Mouse (Mus musculus): ENCODE measurements around the gene Krt222. TPM values are rescaled to one million over a fixed set of nuclear protein-coding genes. Genes with fewer than 3 reads are reported as not detected.
A peak's percentile ranks its signal among the peaks of the same experiment; 100 is the strongest.

Krt222 gene
- polyA plus RNA-seq, 1 experiment from 2014 or later, result 0.28 TPM

DNA sequence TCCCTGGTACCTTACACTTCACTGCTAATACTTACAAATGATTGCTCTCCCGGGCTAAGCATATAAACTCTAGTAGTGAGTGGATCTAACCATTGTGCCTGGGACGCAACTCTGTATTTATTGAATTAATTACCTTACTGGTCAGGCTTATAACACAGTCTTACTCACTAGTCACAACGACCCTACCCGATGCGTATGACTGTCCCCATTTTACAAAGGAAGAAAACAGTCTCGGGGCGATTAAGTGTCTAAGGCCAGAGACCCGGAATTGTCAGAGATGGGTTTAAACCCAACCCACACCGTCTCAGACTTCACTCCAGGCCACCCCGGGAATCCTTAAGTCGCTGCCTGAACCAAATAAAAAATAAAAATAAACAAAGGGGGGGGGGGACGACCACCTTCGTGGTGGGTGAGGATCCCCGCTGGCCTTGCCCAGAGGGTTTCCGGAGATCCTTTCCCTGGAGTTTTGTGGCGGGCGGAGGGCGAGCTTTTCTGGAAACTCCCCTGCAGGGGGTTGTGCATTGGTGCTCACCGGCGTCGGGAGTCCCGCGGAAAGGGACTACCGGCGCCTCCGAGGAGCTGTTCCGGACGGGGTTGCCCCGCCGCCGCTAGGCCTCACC is 14.1 kb downstream of the Krt222 start:
- WGBS, result 0% methylated on average over 31 of the region's 31 CpGs
- Histone ChIP-seq H3K9me3 (replicated peaks; ENCODE audit: control insufficient read depth, low read length) (no peaks in the 10 kb centered on the region), H3K4me3 (replicated peaks; ENCODE audit: low read length) (peak overlapping the region; percentile 90), H3K4me1 (ENCODE audit: control insufficient read depth, insufficient read depth, low read length) (peaks cover 3% of the 10 kb centered on the region; the same call in 1 of the 2 replicates), H3K4me2 (ENCODE audit: low read depth, low read length) (peak overlapping the region; percentile 85), H3K27me3 (ENCODE audit: control insufficient read depth, insufficient read depth, low read length) (no peaks in the 10 kb centered on the region), H3K36me3 (ENCODE audit: control insufficient read depth, insufficient read depth, low read length) (no peaks in the 10 kb centered on the region), H3K27ac (ENCODE audit: low read length) (peak overlapping the region; percentile 99), H3K9ac (ENCODE audit: low read length) (peak overlapping the region; percentile 98)
- peak; percentile 75; the same call in 1 of the 2 replicates for ATAC-seq (ENCODE audit: insufficient read depth, low FRiP score)

DNA sequence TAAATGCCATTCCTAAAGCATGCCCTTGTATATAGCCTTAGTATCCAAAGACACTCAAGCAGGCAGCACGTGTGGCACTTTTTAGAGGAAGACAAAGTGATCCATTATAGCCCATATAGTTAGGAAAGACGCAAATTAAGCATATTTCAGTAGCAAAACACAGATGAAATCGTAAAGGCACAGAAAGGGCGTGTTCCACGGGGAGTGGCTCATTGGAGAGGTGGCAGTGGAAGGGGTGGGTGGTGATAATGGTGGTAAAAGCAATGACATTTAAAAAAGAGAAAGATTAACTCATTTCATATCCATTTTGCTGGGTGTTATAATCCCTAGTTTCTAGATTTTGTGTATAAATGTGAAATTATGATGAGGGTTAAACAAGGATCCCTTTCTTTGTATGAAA is 17.6 kb downstream of the Krt222 start:
- Histone ChIP-seq H3K36me3 (ENCODE audit: control insufficient read depth, insufficient read depth, low read length) (peaks cover 6% of the 10 kb centered on the region; the same call in 1 of the 2 replicates), H3K9me3 (replicated peaks; ENCODE audit: control insufficient read depth, low read length) (no peaks in the 10 kb centered on the region), H3K27ac (ENCODE audit: low read length) (no peak overlapping the region), H3K4me2 (ENCODE audit: low read depth, low read length) (no peak overlapping the region), H3K27me3 (ENCODE audit: control insufficient read depth, insufficient read depth, low read length) (no peaks in the 10 kb centered on the region), H3K4me3 (replicated peaks; ENCODE audit: low read length) (no peak overlapping the region), H3K9ac (ENCODE audit: low read length) (no peak overlapping the region), H3K4me1 (ENCODE audit: control insufficient read depth, insufficient read depth, low read length) (peaks cover 3% of the 10 kb centered on the region; the same call in 1 of the 2 replicates)
- WGBS, result 70% methylated on average over 5 of the region's 5 CpGs
- no peak for ATAC-seq (ENCODE audit: insufficient read depth, low FRiP score)

DNA sequence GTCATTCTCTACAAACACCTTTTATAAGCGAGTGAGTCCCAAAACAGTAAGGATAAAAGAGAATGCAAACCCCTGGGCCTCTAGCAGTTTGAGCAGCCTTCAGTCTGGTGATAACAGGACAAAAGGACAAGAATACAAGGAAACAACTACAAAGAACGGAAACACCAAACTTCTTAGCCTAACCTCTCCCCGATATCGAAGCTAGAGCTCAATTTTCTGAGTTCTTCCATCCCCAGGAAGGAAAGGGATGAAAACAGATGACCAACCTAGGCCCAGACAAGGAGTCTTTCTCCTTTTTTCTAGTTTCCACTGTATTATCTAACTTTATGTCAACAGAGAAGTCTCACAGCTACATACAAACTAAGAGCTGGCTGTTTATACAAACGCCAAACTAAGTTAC is 20.6 kb downstream of the Krt222 start:
- 73% methylated on average over 5 of the region's 5 CpGs for WGBS

DNA sequence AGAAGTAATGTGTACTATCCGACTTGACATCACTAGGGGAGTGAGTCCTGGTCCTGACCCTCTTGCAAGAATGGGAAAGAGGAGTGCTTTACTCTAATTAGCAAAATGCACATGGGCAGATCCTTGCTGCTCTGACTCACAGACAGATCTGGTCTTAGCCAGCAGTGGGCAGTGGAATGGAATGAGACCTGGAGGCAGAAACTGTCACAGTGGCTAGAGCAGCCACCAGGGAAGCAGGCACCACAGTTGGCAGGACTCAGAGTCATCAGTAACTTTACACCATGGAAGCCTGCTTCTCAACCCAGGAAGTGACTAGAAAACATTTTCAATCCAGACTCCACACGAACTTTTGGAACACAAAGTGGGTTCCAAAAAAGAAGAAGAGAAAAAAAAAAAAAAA is 22.1 kb downstream of the Krt222 start:
- H3K4me2 ChIP-seq (ENCODE audit: low read depth, low read length), result no peak overlapping the region
- H3K27ac ChIP-seq (ENCODE audit: low read length), result no peak overlapping the region
- 67% methylated on average over 2 of the region's 2 CpGs for WGBS
- H3K9ac ChIP-seq (ENCODE audit: low read length), result no peak overlapping the region
- no peaks in the 10 kb centered on the region for H3K4me1 ChIP-seq (ENCODE audit: control insufficient read depth, insufficient read depth, low read length)
- H3K9me3 ChIP-seq (replicated peaks; ENCODE audit: control insufficient read depth, low read length), result no peaks in the 10 kb centered on the region
- H3K27me3 ChIP-seq (ENCODE audit: control insufficient read depth, insufficient read depth, low read length), result no peaks in the 10 kb centered on the region
- peaks cover 28% of the 10 kb centered on the region for H3K36me3 ChIP-seq (ENCODE audit: control insufficient read depth, insufficient read depth, low read length)
- no peak overlapping the region for H3K4me3 ChIP-seq (replicated peaks; ENCODE audit: low read length)
- no peak for ATAC-seq (ENCODE audit: insufficient read depth, low FRiP score)

More for the DNA sequence above, 20.6 kb downstream of the Krt222 start:
- H3K4me3 ChIP-seq (replicated peaks; ENCODE audit: low read length), result no peak overlapping the region
- peaks cover 16% of the 10 kb centered on the region for H3K36me3 ChIP-seq (ENCODE audit: control insufficient read depth, insufficient read depth, low read length)
- H3K4me2 ChIP-seq (ENCODE audit: low read depth, low read length), result no peak overlapping the region
- H3K27ac ChIP-seq (ENCODE audit: low read length), result no peak overlapping the region
- no peaks in the 10 kb centered on the region for H3K9me3 ChIP-seq (replicated peaks; ENCODE audit: control insufficient read depth, low read length)
- no peaks in the 10 kb centered on the region for H3K4me1 ChIP-seq (ENCODE audit: control insufficient read depth, insufficient read depth, low read length)
- no peaks in the 10 kb centered on the region for H3K27me3 ChIP-seq (ENCODE audit: control insufficient read depth, insufficient read depth, low read length)
- no peak overlapping the region for H3K9ac ChIP-seq (ENCODE audit: low read length)
- ATAC-seq (ENCODE audit: insufficient read depth, low FRiP score), result no peak

DNA sequence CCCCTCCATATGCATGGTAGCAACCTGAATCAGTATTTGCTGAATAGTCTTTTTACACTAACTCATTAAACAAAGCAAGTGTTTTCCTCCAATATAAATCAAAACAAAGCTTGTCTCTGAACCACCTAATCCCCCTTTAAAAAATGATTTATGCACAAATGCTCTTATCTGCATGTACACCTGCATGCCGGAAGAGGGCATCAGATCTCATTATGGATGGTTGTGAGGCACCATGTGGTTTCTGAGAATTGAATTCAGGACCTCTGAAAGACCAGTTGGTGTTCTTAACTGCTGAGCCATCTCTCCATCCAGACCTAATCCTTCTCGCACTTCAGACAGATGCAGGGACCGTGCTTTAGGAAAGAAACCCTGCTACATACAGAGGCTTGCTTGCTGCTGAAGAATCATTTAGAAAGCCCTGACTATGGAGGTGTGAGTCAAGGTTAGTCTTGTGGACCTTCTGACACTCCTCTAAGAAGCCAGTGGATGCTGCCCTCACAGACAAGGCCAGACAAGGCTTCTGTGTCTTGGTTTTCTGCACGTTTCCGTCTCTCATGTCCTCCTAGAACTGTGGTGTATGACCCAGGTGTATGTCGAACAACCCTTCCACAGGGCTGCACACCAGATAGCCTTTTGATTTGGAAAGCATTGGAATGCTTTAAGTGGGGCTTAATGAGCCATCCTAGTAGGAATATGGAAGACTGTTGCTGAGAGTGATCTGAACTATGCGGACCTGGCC is 26.5 kb downstream of the Krt222 start:
- no peak for ATAC-seq (ENCODE audit: insufficient read depth, low FRiP score)
- Histone ChIP-seq H3K27ac (ENCODE audit: low read length) (no peak overlapping the region), H3K36me3 (ENCODE audit: control insufficient read depth, insufficient read depth, low read length) (peaks cover 49% of the 10 kb centered on the region), H3K4me2 (ENCODE audit: low read depth, low read length) (no peak overlapping the region), H3K4me3 (replicated peaks; ENCODE audit: low read length) (no peak overlapping the region), H3K4me1 (ENCODE audit: control insufficient read depth, insufficient read depth, low read length) (no peaks in the 10 kb centered on the region), H3K9ac (ENCODE audit: low read length) (no peak overlapping the region), H3K27me3 (ENCODE audit: control insufficient read depth, insufficient read depth, low read length) (no peaks in the 10 kb centered on the region), H3K9me3 (replicated peaks; ENCODE audit: control insufficient read depth, low read length) (no peaks in the 10 kb centered on the region)
- WGBS, result 87% methylated on average over 7 of the region's 7 CpGs

DNA sequence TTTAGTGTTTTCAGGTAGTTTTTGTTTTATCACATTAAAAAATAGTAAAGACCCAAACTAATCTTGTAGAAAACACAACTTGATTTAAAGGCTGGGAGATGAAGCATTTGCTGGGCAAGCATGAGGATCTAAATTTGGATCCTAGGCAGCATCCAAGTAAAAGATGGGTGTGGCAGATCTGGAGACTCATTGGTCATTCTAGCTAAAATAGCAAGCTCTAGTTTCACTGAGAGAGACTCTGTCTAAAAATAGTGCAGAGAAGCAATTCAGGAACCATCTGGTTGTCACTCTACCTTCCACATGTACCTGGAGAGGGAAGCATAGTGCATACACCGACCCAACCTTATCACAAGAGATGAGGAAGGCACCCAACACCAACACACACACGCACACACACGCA is 27.7 kb downstream of the Krt222 start:
- no peaks in the 10 kb centered on the region for H3K4me1 ChIP-seq (ENCODE audit: control insufficient read depth, insufficient read depth, low read length)
- H3K27me3 ChIP-seq (ENCODE audit: control insufficient read depth, insufficient read depth, low read length), result no peaks in the 10 kb centered on the region
- no peak for ATAC-seq (ENCODE audit: insufficient read depth, low FRiP score)
- H3K9ac ChIP-seq (ENCODE audit: low read length), result no peak overlapping the region
- peaks cover 42% of the 10 kb centered on the region for H3K36me3 ChIP-seq (ENCODE audit: control insufficient read depth, insufficient read depth, low read length)
- 95% methylated on average over 3 of the region's 3 CpGs for WGBS
- H3K9me3 ChIP-seq (replicated peaks; ENCODE audit: control insufficient read depth, low read length), result no peaks in the 10 kb centered on the region
- no peak overlapping the region for H3K4me3 ChIP-seq (replicated peaks; ENCODE audit: low read length)
- no peak overlapping the region for H3K4me2 ChIP-seq (ENCODE audit: low read depth, low read length)
- no peak overlapping the region for H3K27ac ChIP-seq (ENCODE audit: low read length)

DNA sequence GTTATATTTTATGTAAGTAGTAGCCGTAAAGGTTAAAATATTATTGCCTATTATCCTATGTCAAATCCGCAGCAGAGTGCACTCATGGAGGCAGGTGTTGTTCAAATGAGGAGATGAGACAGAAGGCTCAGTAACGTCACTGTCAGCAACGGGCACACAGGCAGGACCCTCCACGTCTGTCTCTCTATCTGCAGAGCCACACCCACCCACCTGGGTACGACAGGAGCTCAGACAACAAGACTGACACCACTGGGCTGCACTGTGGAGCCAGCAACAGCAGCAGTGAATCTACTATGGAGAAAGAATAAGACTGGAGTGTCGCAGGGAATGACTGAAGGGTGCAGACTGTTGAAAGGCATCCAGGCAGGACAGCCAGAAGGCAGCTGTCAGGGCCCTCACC is 31.2 kb downstream of the Krt222 start:
- H3K4me3 ChIP-seq (replicated peaks; ENCODE audit: low read length), result no peak overlapping the region
- H3K27me3 ChIP-seq (ENCODE audit: control insufficient read depth, insufficient read depth, low read length), result no peaks in the 10 kb centered on the region
- H3K36me3 ChIP-seq (ENCODE audit: control insufficient read depth, insufficient read depth, low read length), result peaks cover 43% of the 10 kb centered on the region
- WGBS, result 74% methylated on average over 7 of the region's 7 CpGs
- no peak overlapping the region for H3K27ac ChIP-seq (ENCODE audit: low read length)
- no peaks in the 10 kb centered on the region for H3K9me3 ChIP-seq (replicated peaks; ENCODE audit: control insufficient read depth, low read length)
- H3K4me1 ChIP-seq (ENCODE audit: control insufficient read depth, insufficient read depth, low read length), result no peaks in the 10 kb centered on the region
- H3K4me2 ChIP-seq (ENCODE audit: low read depth, low read length), result no peak overlapping the region
- H3K9ac ChIP-seq (ENCODE audit: low read length), result no peak overlapping the region
- no peak for ATAC-seq (ENCODE audit: insufficient read depth, low FRiP score)

DNA sequence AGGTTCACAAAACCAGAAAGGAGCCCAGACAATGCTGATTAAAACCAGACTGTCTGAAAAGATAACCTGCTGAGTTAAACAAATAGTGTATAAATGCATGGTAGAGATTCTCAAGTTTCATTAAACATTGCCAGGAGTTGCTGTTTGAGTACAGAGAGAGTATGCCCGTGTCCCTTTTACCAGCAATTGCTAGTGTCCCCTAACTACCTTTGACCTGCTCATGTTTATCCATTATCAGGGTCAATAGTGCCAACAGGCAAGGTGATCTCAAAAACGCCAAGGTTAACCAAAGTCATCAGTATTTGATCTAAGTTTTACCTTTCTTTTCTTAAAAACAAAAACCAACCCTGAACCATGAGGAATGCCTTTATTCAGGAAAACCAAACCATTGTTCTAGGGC is 31.9 kb downstream of the Krt222 start:
- Histone ChIP-seq H3K4me2 (ENCODE audit: low read depth, low read length) (no peak overlapping the region), H3K4me1 (ENCODE audit: control insufficient read depth, insufficient read depth, low read length) (no peaks in the 10 kb centered on the region), H3K27me3 (ENCODE audit: control insufficient read depth, insufficient read depth, low read length) (no peaks in the 10 kb centered on the region), H3K9me3 (replicated peaks; ENCODE audit: control insufficient read depth, low read length) (no peaks in the 10 kb centered on the region), H3K36me3 (ENCODE audit: control insufficient read depth, insufficient read depth, low read length) (peaks cover 37% of the 10 kb centered on the region), H3K4me3 (replicated peaks; ENCODE audit: low read length) (no peak overlapping the region), H3K27ac (ENCODE audit: low read length) (no peak overlapping the region), H3K9ac (ENCODE audit: low read length) (no peak overlapping the region)
- WGBS, result 46% methylated on average over 2 of the region's 2 CpGs
- ATAC-seq (ENCODE audit: insufficient read depth, low FRiP score), result no peak

DNA sequence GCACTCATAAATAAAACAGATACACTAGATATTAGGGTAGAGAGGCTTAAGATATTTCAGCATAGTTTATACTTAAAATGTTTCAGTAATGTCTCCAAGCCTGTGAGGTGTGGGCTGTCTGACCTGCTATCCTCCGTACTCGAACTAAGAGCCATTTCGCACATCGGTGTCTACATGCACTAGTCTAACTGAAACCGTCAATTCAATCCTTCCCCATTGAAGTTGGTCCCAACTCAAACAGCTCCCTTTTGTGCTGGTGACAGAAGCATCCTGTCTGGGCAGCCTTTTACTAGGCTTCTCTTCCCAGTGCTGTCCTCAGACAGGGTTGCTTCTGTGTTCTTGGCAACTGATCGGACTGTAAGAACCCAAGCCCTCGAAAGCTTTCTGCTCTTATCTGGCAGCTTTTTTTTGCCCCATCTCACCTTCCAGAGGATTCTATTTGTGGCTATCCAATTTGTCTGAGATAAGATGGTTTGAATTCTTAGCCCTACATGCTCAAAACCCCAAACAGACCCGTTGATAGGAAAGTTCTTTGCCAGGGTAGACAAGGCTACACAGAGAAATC is 35.7 kb downstream of the Krt222 start:
- Histone ChIP-seq H3K27ac (ENCODE audit: low read length) (no peak overlapping the region), H3K4me1 (ENCODE audit: control insufficient read depth, insufficient read depth, low read length) (no peaks in the 10 kb centered on the region), H3K27me3 (ENCODE audit: control insufficient read depth, insufficient read depth, low read length) (no peaks in the 10 kb centered on the region), H3K36me3 (ENCODE audit: control insufficient read depth, insufficient read depth, low read length) (peaks cover 14% of the 10 kb centered on the region; the same call in 1 of the 2 replicates), H3K4me3 (replicated peaks; ENCODE audit: low read length) (no peak overlapping the region), H3K9me3 (replicated peaks; ENCODE audit: control insufficient read depth, low read length) (no peaks in the 10 kb centered on the region), H3K9ac (ENCODE audit: low read length) (no peak overlapping the region), H3K4me2 (ENCODE audit: low read depth, low read length) (no peak overlapping the region)
- no peak for ATAC-seq (ENCODE audit: insufficient read depth, low FRiP score)
- 76% methylated on average over 8 of the region's 8 CpGs for WGBS

Measured in stomach, embryonic 16.5 days (tissue).